Mouse (Mus musculus): ENCODE results near the gene Mr1. TPM values are rescaled to one million over a fixed set of nuclear protein-coding genes. Genes with fewer than 3 reads are reported as not detected.
A peak's percentile ranks its signal among the peaks of the same experiment; 100 is the strongest.

The Mr1 gene
- polyA plus RNA-seq, 1 experiment from 2014 or later: 5.7 TPM

GRCm38 (mm10) chr1:155090736-155091135, 55.9 kb downstream of the Mr1 start:
- ATAC-seq (replicated peaks; ENCODE audit: low FRiP score): no peak
- no peaks in the 10 kb centered on the region for H3K9me3 ChIP-seq (replicated peaks)
- WGBS: 43% methylated on average over 1 of the region's 1 CpGs
- H3K27me3 ChIP-seq: no peaks in the 10 kb centered on the region
- H3K27ac ChIP-seq: 0 out of 2 replicates have a peak overlapping the region, but pooled peaks have one; percentile 73
- H3K9ac ChIP-seq: no peak overlapping the region
- H3K36me3 ChIP-seq: peaks cover 11% of the 10 kb centered on the region
- H3K4me2 ChIP-seq: no peak overlapping the region
- H3K4me1 ChIP-seq: peaks cover 76% of the 10 kb centered on the region
- no peak overlapping the region for H3K4me3 ChIP-seq (replicated peaks)

GRCm38 (mm10) chr1:155090327-155090726, 56.3 kb downstream of the Mr1 start:
- H3K27ac ChIP-seq: 0 out of 2 replicates have a peak overlapping the region, but pooled peaks have one; percentile 73
- WGBS: 91% methylated on average over 7 of the region's 7 CpGs
- peaks cover 7% of the 10 kb centered on the region for H3K36me3 ChIP-seq
- peaks cover 75% of the 10 kb centered on the region for H3K4me1 ChIP-seq
- H3K27me3 ChIP-seq: no peaks in the 10 kb centered on the region
- H3K4me3 ChIP-seq (replicated peaks): no peak overlapping the region
- H3K9me3 ChIP-seq (replicated peaks): no peaks in the 10 kb centered on the region
- no peak for ATAC-seq (replicated peaks; ENCODE audit: low FRiP score)
- H3K4me2 ChIP-seq: no peak overlapping the region
- no peak overlapping the region for H3K9ac ChIP-seq

- 50% methylated on average over 16 of the region's 16 CpGs for WGBS
- H3K4me2 ChIP-seq: no peak overlapping the region
These were observed 57.6 kb downstream of the Mr1 start for GRCm38 (mm10) chr1:155088847-155089603.

GRCm38 (mm10) chr1:155088046-155088445, 58.6 kb downstream of the Mr1 start:
- H3K27ac ChIP-seq: no peak overlapping the region
- no peak for ATAC-seq (replicated peaks; ENCODE audit: low FRiP score)
- no peaks in the 10 kb centered on the region for H3K27me3 ChIP-seq
- H3K9ac ChIP-seq: no peak overlapping the region
- H3K9me3 ChIP-seq (replicated peaks): no peaks in the 10 kb centered on the region
- H3K4me3 ChIP-seq (replicated peaks): no peak overlapping the region
- H3K4me2 ChIP-seq: no peak overlapping the region
- peaks cover 75% of the 10 kb centered on the region for H3K4me1 ChIP-seq
- WGBS: 91% methylated on average over 4 of the region's 4 CpGs
- H3K36me3 ChIP-seq: no peaks in the 10 kb centered on the region

More at GRCm38 (mm10) chr1:155088847-155089603, 57.6 kb downstream of the Mr1 start:
- Histone ChIP-seq H3K4me1 (peaks cover 80% of the 10 kb centered on the region), H3K9ac (no peak overlapping the region), H3K4me3 (replicated peaks) (no peak overlapping the region), H3K27ac (no peak overlapping the region), H3K9me3 (replicated peaks) (no peaks in the 10 kb centered on the region), H3K36me3 (no peaks in the 10 kb centered on the region), H3K27me3 (no peaks in the 10 kb centered on the region)
- no peak for ATAC-seq (replicated peaks; ENCODE audit: low FRiP score)

- ATAC-seq (replicated peaks; ENCODE audit: low FRiP score): no peak
- Histone ChIP-seq H3K4me2 (no peak overlapping the region), H3K9ac (no peak overlapping the region), H3K4me1 (peaks cover 75% of the 10 kb centered on the region), H3K36me3 (no peaks in the 10 kb centered on the region), H3K9me3 (replicated peaks) (no peaks in the 10 kb centered on the region), H3K27ac (peak overlapping the region; percentile 73), H3K27me3 (no peaks in the 10 kb centered on the region), H3K4me3 (replicated peaks) (no peak overlapping the region)
- WGBS: 16% methylated on average over 4 of the region's 4 CpGs
These were observed 59.7 kb downstream of the Mr1 start for GRCm38 (mm10) chr1:155086893-155087292.

- H3K4me3 ChIP-seq (replicated peaks): no peak overlapping the region
- ATAC-seq (replicated peaks; ENCODE audit: low FRiP score): no peak
- no peaks in the 10 kb centered on the region for H3K36me3 ChIP-seq
- no peak overlapping the region for H3K4me2 ChIP-seq
- peak overlapping the region; percentile 73 for H3K27ac ChIP-seq
- no peak overlapping the region for H3K9ac ChIP-seq
- H3K9me3 ChIP-seq (replicated peaks): no peaks in the 10 kb centered on the region
- WGBS: 21% methylated on average over 7 of the region's 7 CpGs
- peaks cover 75% of the 10 kb centered on the region for H3K4me1 ChIP-seq
- no peaks in the 10 kb centered on the region for H3K27me3 ChIP-seq
These were observed 60.2 kb downstream of the Mr1 start for GRCm38 (mm10) chr1:155086416-155086815.

GRCm38 (mm10) chr1:155084839-155085238, 61.8 kb downstream of the Mr1 start:
- no peaks in the 10 kb centered on the region for H3K36me3 ChIP-seq
- no peaks in the 10 kb centered on the region for H3K27me3 ChIP-seq
- H3K4me3 ChIP-seq (replicated peaks): no peak overlapping the region
- no peak overlapping the region for H3K9ac ChIP-seq
- peaks cover 68% of the 10 kb centered on the region for H3K4me1 ChIP-seq
- ATAC-seq (replicated peaks; ENCODE audit: low FRiP score): no peak
- H3K27ac ChIP-seq: peak overlapping the region; percentile 97; the same call in 1 of the 2 replicates
- no peaks in the 10 kb centered on the region for H3K9me3 ChIP-seq (replicated peaks)
- WGBS: 43% methylated on average over 8 of the region's 8 CpGs
- no peak overlapping the region for H3K4me2 ChIP-seq

GRCm38 (mm10) chr1:155083271-155084265, 63.0 kb downstream of the Mr1 start:
- Histone ChIP-seq H3K9me3 (replicated peaks) (no peaks in the 10 kb centered on the region), H3K27me3 (no peaks in the 10 kb centered on the region), H3K36me3 (no peaks in the 10 kb centered on the region), H3K9ac (peak overlapping the region; percentile 69), H3K27ac (peak overlapping the region; percentile 97), H3K4me3 (replicated peaks) (peak overlapping the region; percentile 51), H3K4me2 (peak overlapping the region; percentile 78), H3K4me1 (peaks cover 65% of the 10 kb centered on the region)
- under 1% methylated on average over 69 of the region's 77 CpGs for WGBS
- peak; percentile 94 for ATAC-seq (replicated peaks; ENCODE audit: low FRiP score)

GRCm38 (mm10) chr1:155082965-155083268, 63.7 kb downstream of the Mr1 start:
- H3K27ac ChIP-seq: peak overlapping the region; percentile 97
- peak overlapping the region; percentile 51 for H3K4me3 ChIP-seq (replicated peaks)
- H3K9me3 ChIP-seq (replicated peaks): no peaks in the 10 kb centered on the region
- peak overlapping the region; percentile 78 for H3K4me2 ChIP-seq
- peak; percentile 24; the same call in 1 of the 2 replicates for ATAC-seq (replicated peaks; ENCODE audit: low FRiP score)
- no peaks in the 10 kb centered on the region for H3K36me3 ChIP-seq
- WGBS: 0% methylated on average over 18 of the region's 18 CpGs
- no peaks in the 10 kb centered on the region for H3K27me3 ChIP-seq
- H3K9ac ChIP-seq: peak overlapping the region; percentile 69
- peaks cover 71% of the 10 kb centered on the region for H3K4me1 ChIP-seq

- H3K4me1 ChIP-seq: peaks cover 75% of the 10 kb centered on the region
- H3K27ac ChIP-seq: peak overlapping the region; percentile 97
- H3K4me2 ChIP-seq: peak overlapping the region; percentile 78
- ATAC-seq (replicated peaks; ENCODE audit: low FRiP score): no peak
- H3K4me3 ChIP-seq (replicated peaks): peak overlapping the region; percentile 51
- peak overlapping the region; percentile 69 for H3K9ac ChIP-seq
- H3K27me3 ChIP-seq: no peaks in the 10 kb centered on the region
- H3K9me3 ChIP-seq (replicated peaks): no peaks in the 10 kb centered on the region
- 15% methylated on average over 11 of the region's 11 CpGs for WGBS
- H3K36me3 ChIP-seq: no peaks in the 10 kb centered on the region
These were observed 64.3 kb downstream of the Mr1 start for GRCm38 (mm10) chr1:155082158-155082964.

- Histone ChIP-seq H3K9me3 (replicated peaks) (no peaks in the 10 kb centered on the region), H3K4me3 (replicated peaks) (no peak overlapping the region), H3K27me3 (no peaks in the 10 kb centered on the region), H3K9ac (no peak overlapping the region), H3K4me2 (no peak overlapping the region), H3K4me1 (peaks cover 62% of the 10 kb centered on the region), H3K36me3 (no peaks in the 10 kb centered on the region), H3K27ac (peak overlapping the region; percentile 61)
- peak; percentile 43 for ATAC-seq (replicated peaks; ENCODE audit: low FRiP score)
- WGBS: 34% methylated on average over 3 of the region's 3 CpGs
These were observed 68.9 kb downstream of the Mr1 start for GRCm38 (mm10) chr1:155077675-155078074.
